Mouse (Mus musculus): ENCODE results near the gene Scd3. TPM values are rescaled to one million over a fixed set of nuclear protein-coding genes. Genes with fewer than 3 reads are reported as not detected.
"Not testable (repeated sequence)": the region's sequence is repeated elsewhere in the genome, so short reads cannot be mapped to it uniquely, and the experiment has no call there.

Scd3 gene
- polyA plus RNA-seq, 1 experiment from 2014 or later = 0.97 TPM

- 35% methylated on average over 1 of the region's 1 CpGs for WGBS
- not testable (repeated sequence) for ATAC-seq (ENCODE audit: insufficient number of reproducible peaks, insufficient read depth, low FRiP score, low read depth); H3K36me3 ChIP-seq (ENCODE audit: control insufficient read depth, insufficient read depth, low read length); H3K4me3 ChIP-seq (ENCODE audit: low read depth, low read length); H3K27me3 ChIP-seq (ENCODE audit: control insufficient read depth, insufficient read depth, low read length); H3K4me2 ChIP-seq (replicated peaks; ENCODE audit: low read depth, low read length); H3K9me3 ChIP-seq (ENCODE audit: control insufficient read depth, low read depth, low read length); H3K9ac ChIP-seq (replicated peaks; ENCODE audit: low read depth, low read length)
- H3K4me1 ChIP-seq (ENCODE audit: control insufficient read depth, insufficient read depth, low read length) = peaks cover 36% of the 10 kb centered on the region; the same call in 1 of the 2 replicates
- peak overlapping the region; percentile 72; the same call in 1 of the 2 replicates for H3K27ac ChIP-seq (ENCODE audit: low read length)
These were observed 78.9 kb downstream of the Scd3 start for GRCm38 (mm10) chr19:44281825-44282447.

GRCm38 (mm10) chr19:44282534-44283156, 79.6 kb downstream of the Scd3 start:
- no peak overlapping the region for H3K9ac ChIP-seq (replicated peaks; ENCODE audit: low read depth, low read length)

GRCm38 (mm10) chr19:44283157-44284024, 80.3 kb downstream of the Scd3 start:
- no peak for ATAC-seq (ENCODE audit: insufficient number of reproducible peaks, insufficient read depth, low FRiP score, low read depth)
- 26% methylated on average over 15 of the region's 15 CpGs for WGBS
- Histone ChIP-seq H3K4me3 (ENCODE audit: low read depth, low read length) (peak overlapping the region; percentile 36), H3K9ac (replicated peaks; ENCODE audit: low read depth, low read length) (0 out of 2 replicates have a peak overlapping the region, but pooled peaks have one; percentile 25), H3K27me3 (ENCODE audit: control insufficient read depth, insufficient read depth, low read length) (no peaks in the 10 kb centered on the region), H3K9me3 (ENCODE audit: control insufficient read depth, low read depth, low read length) (no peaks in the 10 kb centered on the region), H3K4me1 (ENCODE audit: control insufficient read depth, insufficient read depth, low read length) (peaks cover 39% of the 10 kb centered on the region; the same call in 1 of the 2 replicates), H3K4me2 (replicated peaks; ENCODE audit: low read depth, low read length) (peak overlapping the region; percentile 83), H3K27ac (ENCODE audit: low read length) (peak overlapping the region; percentile 99), H3K36me3 (ENCODE audit: control insufficient read depth, insufficient read depth, low read length) (no peaks in the 10 kb centered on the region)

More at GRCm38 (mm10) chr19:44282534-44283156, 79.6 kb downstream of the Scd3 start:
- Histone ChIP-seq H3K27ac (ENCODE audit: low read length) (peak overlapping the region; percentile 99; the same call in 1 of the 2 replicates), H3K4me2 (replicated peaks; ENCODE audit: low read depth, low read length) (no peak overlapping the region), H3K36me3 (ENCODE audit: control insufficient read depth, insufficient read depth, low read length) (no peaks in the 10 kb centered on the region), H3K9me3 (ENCODE audit: control insufficient read depth, low read depth, low read length) (no peaks in the 10 kb centered on the region), H3K4me1 (ENCODE audit: control insufficient read depth, insufficient read depth, low read length) (peaks cover 39% of the 10 kb centered on the region; the same call in 1 of the 2 replicates), H3K4me3 (ENCODE audit: low read depth, low read length) (no peak overlapping the region), H3K27me3 (ENCODE audit: control insufficient read depth, insufficient read depth, low read length) (no peaks in the 10 kb centered on the region)
- ATAC-seq (ENCODE audit: insufficient number of reproducible peaks, insufficient read depth, low FRiP score, low read depth) = no peak
- WGBS = 31% methylated on average over 9 of the region's 9 CpGs

- WGBS = under 1% methylated on average over 38 of the region's 38 CpGs
- peak overlapping the region; percentile 83 for H3K4me2 ChIP-seq (replicated peaks; ENCODE audit: low read depth, low read length)
- peak; percentile 100 for ATAC-seq (ENCODE audit: insufficient number of reproducible peaks, insufficient read depth, low FRiP score, low read depth)
- peak overlapping the region; percentile 36 for H3K4me3 ChIP-seq (ENCODE audit: low read depth, low read length)
- H3K4me1 ChIP-seq (ENCODE audit: control insufficient read depth, insufficient read depth, low read length) = peaks cover 39% of the 10 kb centered on the region; the same call in 1 of the 2 replicates
- peak overlapping the region; percentile 34 for H3K9ac ChIP-seq (replicated peaks; ENCODE audit: low read depth, low read length)
- H3K9me3 ChIP-seq (ENCODE audit: control insufficient read depth, low read depth, low read length) = no peaks in the 10 kb centered on the region
- H3K27me3 ChIP-seq (ENCODE audit: control insufficient read depth, insufficient read depth, low read length) = no peaks in the 10 kb centered on the region
- H3K36me3 ChIP-seq (ENCODE audit: control insufficient read depth, insufficient read depth, low read length) = no peaks in the 10 kb centered on the region
- peak overlapping the region; percentile 99 for H3K27ac ChIP-seq (ENCODE audit: low read length)
These were observed 81.1 kb downstream of the Scd3 start for GRCm38 (mm10) chr19:44284025-44284695.

GRCm38 (mm10) chr19:44284723-44285122, 81.7 kb downstream of the Scd3 start:
- 4% methylated on average over 11 of the region's 11 CpGs for WGBS
- Histone ChIP-seq H3K9me3 (ENCODE audit: control insufficient read depth, low read depth, low read length) (no peaks in the 10 kb centered on the region), H3K4me3 (ENCODE audit: low read depth, low read length) (peak overlapping the region; percentile 36), H3K4me1 (ENCODE audit: control insufficient read depth, insufficient read depth, low read length) (peaks cover 39% of the 10 kb centered on the region; the same call in 1 of the 2 replicates), H3K36me3 (ENCODE audit: control insufficient read depth, insufficient read depth, low read length) (no peaks in the 10 kb centered on the region), H3K27ac (ENCODE audit: low read length) (peak overlapping the region; percentile 95), H3K9ac (replicated peaks; ENCODE audit: low read depth, low read length) (peak overlapping the region; percentile 34), H3K4me2 (replicated peaks; ENCODE audit: low read depth, low read length) (peak overlapping the region; percentile 83), H3K27me3 (ENCODE audit: control insufficient read depth, insufficient read depth, low read length) (no peaks in the 10 kb centered on the region)
- peak; percentile 7; the same call in 1 of the 2 replicates for ATAC-seq (ENCODE audit: insufficient number of reproducible peaks, insufficient read depth, low FRiP score, low read depth)

- H3K27me3 ChIP-seq (ENCODE audit: control insufficient read depth, insufficient read depth, low read length) = no peaks in the 10 kb centered on the region
- no peak overlapping the region for H3K4me2 ChIP-seq (replicated peaks; ENCODE audit: low read depth, low read length)
- H3K9me3 ChIP-seq (ENCODE audit: control insufficient read depth, low read depth, low read length) = no peaks in the 10 kb centered on the region
- no peaks in the 10 kb centered on the region for H3K36me3 ChIP-seq (ENCODE audit: control insufficient read depth, insufficient read depth, low read length)
- H3K4me1 ChIP-seq (ENCODE audit: control insufficient read depth, insufficient read depth, low read length) = peaks cover 34% of the 10 kb centered on the region; the same call in 1 of the 2 replicates
- WGBS = 95% methylated on average over 8 of the region's 8 CpGs
- no peak overlapping the region for H3K4me3 ChIP-seq (ENCODE audit: low read depth, low read length)
- H3K9ac ChIP-seq (replicated peaks; ENCODE audit: low read depth, low read length) = no peak overlapping the region
- ATAC-seq (ENCODE audit: insufficient number of reproducible peaks, insufficient read depth, low FRiP score, low read depth) = no peak
- no peak overlapping the region for H3K27ac ChIP-seq (ENCODE audit: low read length)
These were observed 82.5 kb downstream of the Scd3 start for GRCm38 (mm10) chr19:44285554-44285953.

- no peak overlapping the region for H3K4me3 ChIP-seq (ENCODE audit: low read depth, low read length)
- no peak for ATAC-seq (ENCODE audit: insufficient number of reproducible peaks, insufficient read depth, low FRiP score, low read depth)
- 21% methylated on average over 2 of the region's 2 CpGs for WGBS
- H3K27me3 ChIP-seq (ENCODE audit: control insufficient read depth, insufficient read depth, low read length) = no peaks in the 10 kb centered on the region
- H3K9me3 ChIP-seq (ENCODE audit: control insufficient read depth, low read depth, low read length) = no peaks in the 10 kb centered on the region
- H3K36me3 ChIP-seq (ENCODE audit: control insufficient read depth, insufficient read depth, low read length) = no peaks in the 10 kb centered on the region
- no peak overlapping the region for H3K27ac ChIP-seq (ENCODE audit: low read length)
- H3K9ac ChIP-seq (replicated peaks; ENCODE audit: low read depth, low read length) = no peak overlapping the region
- peaks cover 30% of the 10 kb centered on the region; the same call in 1 of the 2 replicates for H3K4me1 ChIP-seq (ENCODE audit: control insufficient read depth, insufficient read depth, low read length)
- H3K4me2 ChIP-seq (replicated peaks; ENCODE audit: low read depth, low read length) = no peak overlapping the region
These were observed 83.0 kb downstream of the Scd3 start for GRCm38 (mm10) chr19:44286109-44286508.
